Mouse (Mus musculus): ENCODE results near the gene Gpatch4.

The Gpatch4 gene

GRCm38 (mm10) chr3:88030608-88031395 lies 12.1 kb upstream of the Gpatch4 start:
- no peak for DNase-seq (ENCODE audit: low read depth, low spot score)

GRCm38 (mm10) chr3:88033506-88033905 lies 9.4 kb upstream of the Gpatch4 start:
- DNase-seq (ENCODE audit: low read depth, low spot score), result no peak

GRCm38 (mm10) chr3:88035561-88036293 lies 7.2 kb upstream of the Gpatch4 start:
- DNase-seq (ENCODE audit: low read depth, low spot score), result no peak

GRCm38 (mm10) chr3:88049532-88049931 lies 6.6 kb downstream of the Gpatch4 start:
- no peak for DNase-seq (ENCODE audit: low read depth, low spot score)

- no peak for DNase-seq (ENCODE audit: low read depth, low spot score)
These were observed 14.1 kb downstream of the Gpatch4 start for GRCm38 (mm10) chr3:88057030-88057429.

GRCm38 (mm10) chr3:88057902-88058696 lies 15.2 kb downstream of the Gpatch4 start, which contains the start of gene Naxe:
TSS of gene Naxe (minus strand) at chr3:88058495.
- peak; percentile 94 for DNase-seq (ENCODE audit: low read depth, low spot score)

- no peak for DNase-seq (ENCODE audit: low read depth, low spot score)
These were observed 25.5 kb downstream of the Gpatch4 start for GRCm38 (mm10) chr3:88068386-88068785.

GRCm38 (mm10) chr3:88071783-88072182 lies 28.9 kb downstream of the Gpatch4 start:
- DNase-seq (ENCODE audit: low read depth, low spot score), result peak; percentile 81

- DNase-seq (ENCODE audit: low read depth, low spot score), result no peak
These were observed 30.7 kb downstream of the Gpatch4 start for GRCm38 (mm10) chr3:88073631-88074030.

- no peak for DNase-seq (ENCODE audit: low read depth, low spot score)
These were observed 31.4 kb downstream of the Gpatch4 start for GRCm38 (mm10) chr3:88074351-88074750.

GRCm38 (mm10) chr3:88074766-88075165 lies 31.9 kb downstream of the Gpatch4 start:
- no peak for DNase-seq (ENCODE audit: low read depth, low spot score)

- no peak for DNase-seq (ENCODE audit: low read depth, low spot score)
These were observed 34.5 kb downstream of the Gpatch4 start for GRCm38 (mm10) chr3:88077441-88077840.

GRCm38 (mm10) chr3:88078204-88078603 lies 35.3 kb downstream of the Gpatch4 start, which contains the start of gene Ttc24:
TSS of gene Ttc24 (minus strand) at chr3:88078304.
- no peak for DNase-seq (ENCODE audit: low read depth, low spot score)

GRCm38 (mm10) chr3:88081345-88082223 lies 38.7 kb downstream of the Gpatch4 start, which contains the start of gene Iqgap3:
TSS of gene Iqgap3 (plus strand) at chr3:88081971.
- DNase-seq (ENCODE audit: low read depth, low spot score), result peak; percentile 81

GRCm38 (mm10) chr3:88082224-88082618 lies 39.3 kb downstream of the Gpatch4 start:
- no peak for DNase-seq (ENCODE audit: low read depth, low spot score)

- no peak for DNase-seq (ENCODE audit: low read depth, low spot score)
These were observed 39.8 kb downstream of the Gpatch4 start for GRCm38 (mm10) chr3:88082663-88083062.

- no peak for DNase-seq (ENCODE audit: low read depth, low spot score)
These were observed 41.1 kb downstream of the Gpatch4 start for GRCm38 (mm10) chr3:88084001-88084400.

GRCm38 (mm10) chr3:88085459-88085858 lies 42.6 kb downstream of the Gpatch4 start:
- DNase-seq (ENCODE audit: low read depth, low spot score), result no peak

- peak; percentile 23 for DNase-seq (ENCODE audit: low read depth, low spot score)
These were observed 44.8 kb downstream of the Gpatch4 start for GRCm38 (mm10) chr3:88087688-88088087.

GRCm38 (mm10) chr3:88090106-88090505 lies 47.2 kb downstream of the Gpatch4 start:
- DNase-seq (ENCODE audit: low read depth, low spot score), result no peak

GRCm38 (mm10) chr3:88090616-88091015 lies 47.7 kb downstream of the Gpatch4 start:
- no peak for DNase-seq (ENCODE audit: low read depth, low spot score)

Measured in forelimb bud, embryonic 11.5 days (tissue).